15 mouse cellular contexts compared by ENCODE assay signal in the genomic region with DNA sequence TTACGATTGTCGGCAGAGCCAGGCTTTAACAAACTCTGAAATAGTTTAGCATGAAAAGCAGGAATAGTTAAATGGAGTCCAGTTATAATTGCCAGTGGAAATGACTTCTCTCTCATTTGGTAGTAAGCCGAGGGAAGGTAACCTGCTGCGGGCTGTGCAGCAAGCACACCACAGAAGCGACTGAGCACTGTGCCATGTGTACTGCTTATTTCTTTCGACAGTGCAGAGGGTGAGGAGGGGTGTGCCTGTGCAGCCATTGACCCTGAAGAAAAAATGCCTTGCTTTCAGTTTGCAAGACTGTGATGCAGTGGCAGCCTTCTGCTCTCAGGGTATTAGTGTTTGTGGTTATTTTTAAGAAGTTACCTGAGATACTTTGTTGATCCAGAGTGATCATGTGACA.
DNase-seq lines count a peak whose midpoint lies in the region; ATAC-seq lines count a peak whose summit lies in the region.
"Had no signal": no experiment of that assay in that cellular context is flagged by ENCODE, and none has a peak within 500 bp of the region (broad histone marks: within the 10 kb centered on the region; RNA-seq: fewer than 3 reads in every experiment).

No protein-coding gene starts in this region.

- no peak overlapping the region for H3K9ac ChIP-seq in hindbrain, embryonic 14.5 days
- peak overlapping the region; percentile 11; the same call in 1 of the 2 replicates for H3K9ac ChIP-seq in hindbrain, embryonic 13.5 days
- no peak overlapping the region for H3K9ac ChIP-seq in neural tube, embryonic 11.5 days (ENCODE audit: low read length)
- H3K9ac ChIP-seq: lung, embryonic 14.5 days had no signal

- peak overlapping the region; percentile 78 for H3K27ac ChIP-seq in hindbrain, embryonic 10.5 days
- H3K27ac ChIP-seq in hindbrain, embryonic 14.5 days = no peak overlapping the region
- H3K27ac ChIP-seq in embryonic facial prominence, embryonic 10.5 days (replicated peaks) = peak overlapping the region; percentile 21; the same call in 1 of the 2 replicates
- H3K27ac ChIP-seq in hindbrain, embryonic 13.5 days = peak overlapping the region; percentile 64
- H3K27ac ChIP-seq in neural tube, embryonic 11.5 days (ENCODE audit: low read depth, low read length) = peak overlapping the region; percentile 47
- H3K27ac ChIP-seq: gastrocnemius, adult 2 months; limb, embryonic 10.5 days had no signal

- H3K9me3 ChIP-seq in hindbrain, embryonic 10.5 days = no peaks in the 10 kb centered on the region
- no peaks in the 10 kb centered on the region for H3K9me3 ChIP-seq in hindbrain, embryonic 14.5 days (ENCODE audit: control insufficient read depth, low read length)
- H3K9me3 ChIP-seq in embryonic facial prominence, embryonic 10.5 days = no peaks in the 10 kb centered on the region
- no peaks in the 10 kb centered on the region for H3K9me3 ChIP-seq in hindbrain, embryonic 13.5 days
- no peaks in the 10 kb centered on the region for H3K9me3 ChIP-seq in neural tube, embryonic 11.5 days (ENCODE audit: control insufficient read depth, low read length)
- H3K9me3 ChIP-seq: limb, embryonic 10.5 days; megakaryocyte, embryonic 14.5 days had no signal

- H3K4me2 ChIP-seq in hindbrain, embryonic 14.5 days (replicated peaks) = no peak overlapping the region
- 0 out of 2 replicates have a peak overlapping the region, but pooled peaks have one; percentile 8 for H3K4me2 ChIP-seq in hindbrain, embryonic 13.5 days
- no peak overlapping the region; the same call in 1 of the 2 replicates for H3K4me2 ChIP-seq in neural tube, embryonic 11.5 days (ENCODE audit: low read depth)
- H3K4me2 ChIP-seq: heart, embryonic 11.5 days; lung, embryonic 14.5 days had no signal

- ATAC-seq in hindbrain, embryonic 14.5 days (ENCODE audit: low FRiP score) = no peak
- ATAC-seq in hindbrain, embryonic 13.5 days (ENCODE audit: low FRiP score) = peak; percentile 69
- ATAC-seq in neural tube, embryonic 11.5 days (ENCODE audit: insufficient read depth, low FRiP score, low TSS enrichment) = peak; percentile 67; the same call in 1 of the 2 replicates

- no peaks in the 10 kb centered on the region for H3K36me3 ChIP-seq in hindbrain, embryonic 10.5 days
- no peaks in the 10 kb centered on the region for H3K36me3 ChIP-seq in hindbrain, embryonic 14.5 days (replicated peaks; ENCODE audit: control insufficient read depth, insufficient read depth)
- no peaks in the 10 kb centered on the region for H3K36me3 ChIP-seq in embryonic facial prominence, embryonic 10.5 days (replicated peaks)
- H3K36me3 ChIP-seq in hindbrain, embryonic 13.5 days = no peaks in the 10 kb centered on the region
- H3K36me3 ChIP-seq in neural tube, embryonic 11.5 days (ENCODE audit: control insufficient read depth, insufficient read depth, low read length) = no peaks in the 10 kb centered on the region
- H3K36me3 ChIP-seq: limb, embryonic 10.5 days had no signal

- H3K4me1 ChIP-seq in hindbrain, embryonic 10.5 days (replicated peaks) = peaks cover 49% of the 10 kb centered on the region
- peaks cover 23% of the 10 kb centered on the region for H3K4me1 ChIP-seq in hindbrain, embryonic 14.5 days (replicated peaks; ENCODE audit: control insufficient read depth, insufficient read depth, low read length)
- H3K4me1 ChIP-seq in embryonic facial prominence, embryonic 10.5 days = peaks cover 24% of the 10 kb centered on the region
- H3K4me1 ChIP-seq in hindbrain, embryonic 13.5 days (replicated peaks) = peaks cover 28% of the 10 kb centered on the region
- H3K4me1 ChIP-seq in neural tube, embryonic 11.5 days (ENCODE audit: control insufficient read depth, insufficient read depth, low read length) = peaks cover 14% of the 10 kb centered on the region; the same call in 1 of the 2 replicates
- H3K4me1 ChIP-seq: megakaryocyte, embryonic 14.5 days had no signal

- H3K4me3 ChIP-seq in hindbrain, embryonic 10.5 days = no peak overlapping the region
- no peak overlapping the region for H3K4me3 ChIP-seq in hindbrain, embryonic 14.5 days (replicated peaks; ENCODE audit: low read length)
- no peak overlapping the region for H3K4me3 ChIP-seq in embryonic facial prominence, embryonic 10.5 days
- no peak overlapping the region for H3K4me3 ChIP-seq in hindbrain, embryonic 13.5 days
- no peak overlapping the region for H3K4me3 ChIP-seq in neural tube, embryonic 11.5 days (ENCODE audit: low read depth, low read length)
- H3K4me3 ChIP-seq: gastrocnemius, adult 2 months; limb, embryonic 10.5 days; megakaryocyte, embryonic 14.5 days had no signal

- H3K27me3 ChIP-seq in hindbrain, embryonic 10.5 days (ENCODE audit: insufficient read depth, poor library complexity, severe bottlenecking) = peaks cover 11% of the 10 kb centered on the region; the same call in 1 of the 2 replicates
- no peaks in the 10 kb centered on the region for H3K27me3 ChIP-seq in hindbrain, embryonic 14.5 days (ENCODE audit: control insufficient read depth, insufficient read depth, low read length)
- H3K27me3 ChIP-seq in embryonic facial prominence, embryonic 10.5 days (replicated peaks; ENCODE audit: low read depth, poor library complexity, severe bottlenecking) = no peaks in the 10 kb centered on the region
- H3K27me3 ChIP-seq in hindbrain, embryonic 13.5 days = no peaks in the 10 kb centered on the region
- no peaks in the 10 kb centered on the region for H3K27me3 ChIP-seq in neural tube, embryonic 11.5 days (ENCODE audit: control insufficient read depth, insufficient read depth, low read length)
- H3K27me3 ChIP-seq: megakaryocyte, embryonic 14.5 days had no signal

- DNase-seq in hindbrain, embryonic 10.5 days (ENCODE audit: low spot score) = no peak
- DNase-seq in hindbrain, embryonic 14.5 days (ENCODE audit: low spot score) = no peak
- no peak for DNase-seq in embryonic facial prominence, embryonic 10.5 days (ENCODE audit: low spot score)
- peak; percentile 11 for DNase-seq in neural tube, embryonic 11.5 days (ENCODE audit: low spot score)
- no peak for DNase-seq in gastrocnemius, adult 18-20 months (ENCODE audit: low spot score)
- DNase-seq in right cerebral cortex, adult 2 months (ENCODE audit: low spot score in 2 of 2) = no peak
- no peak for DNase-seq in spleen, postnatal 36 days (ENCODE audit: low spot score in 2 of 2)
- DNase-seq: cerebellum, postnatal 14 days; gastrocnemius, adult 2 months; layer of hippocampus, adult 9-11 months; lung, embryonic 14.5 days had no signal

- WGBS in hindbrain, embryonic 10.5 days = 56% methylated on average over 6 of the region's 6 CpGs
- 27% methylated on average over 6 of the region's 6 CpGs for WGBS in hindbrain, embryonic 14.5 days
- WGBS in embryonic facial prominence, embryonic 10.5 days = 68% methylated on average over 6 of the region's 6 CpGs
- 37% methylated on average over 6 of the region's 6 CpGs for WGBS in hindbrain, embryonic 13.5 days
- WGBS in neural tube, embryonic 11.5 days = 61% methylated on average over 6 of the region's 6 CpGs
